Mouse (Mus musculus): ENCODE measurements around the gene Ciao1. TPM values are rescaled to one million over a fixed set of nuclear protein-coding genes. Genes with fewer than 3 reads are reported as not detected.
"Not testable (repeated sequence)": the region's sequence is repeated elsewhere in the genome, so short reads cannot be mapped to it uniquely, and the experiment has no call there.

Gene Ciao1
- polyA plus RNA-seq, 1 experiment: not detected

GRCm38 (mm10) chr2:127210701-127211100, 36.9 kb downstream of the Ciao1 start:
- WGBS: 93% methylated on average over 11 of the region's 11 CpGs
- TF ChIP-seq CTCF (IDR thresholded peaks at IDR 0.05; ENCODE audit: insufficient read depth, low read depth, low read length): no peak
- TF ChIP-seq POLR2A (IDR thresholded peaks at IDR 0.05; ENCODE audit: insufficient read depth, low read depth, low read length): no peak
- Histone ChIP-seq H3K27ac (ENCODE audit: insufficient read depth, low read depth, low read length) (no peak overlapping the region), H3K4me1 (ENCODE audit: control insufficient read depth, insufficient read depth, low read length) (peaks cover 3% of the 10 kb centered on the region; the same call in 1 of the 2 replicates), H3K4me3 (ENCODE audit: insufficient read depth, low read depth, low read length) (no peak overlapping the region)

- H3K4me3 ChIP-seq (ENCODE audit: insufficient read depth, low read depth, low read length): peak overlapping the region; percentile 78
- TF ChIP-seq CTCF (IDR thresholded peaks at IDR 0.05; ENCODE audit: insufficient read depth, low read depth, low read length) (no peak), POLR2A (IDR thresholded peaks at IDR 0.05; ENCODE audit: insufficient read depth, low read depth, low read length) (0 out of 2 replicates have a peak, but pooled peaks have one; percentile 59)
- peaks cover 3% of the 10 kb centered on the region; the same call in 1 of the 2 replicates for H3K4me1 ChIP-seq (ENCODE audit: control insufficient read depth, insufficient read depth, low read length)
- peak overlapping the region; percentile 9; the same call in 1 of the 2 replicates for H3K27ac ChIP-seq (ENCODE audit: insufficient read depth, low read depth, low read length)
- WGBS: 0% methylated on average over 17 of the region's 17 CpGs
Measured at GRCm38 (mm10) chr2:127208452-127208769, 39.2 kb downstream of the Ciao1 start.

- no peak for TF ChIP-seq POLR2A (IDR thresholded peaks at IDR 0.05; ENCODE audit: insufficient read depth, low read depth, low read length)
- TF ChIP-seq CTCF (IDR thresholded peaks at IDR 0.05; ENCODE audit: insufficient read depth, low read depth, low read length): no peak
- 12% methylated on average over 36 of the region's 36 CpGs for WGBS
- peak within 1 kb of the TSS; percentile 78 for H3K4me3 ChIP-seq (ENCODE audit: insufficient read depth, low read depth, low read length)
- peaks cover 3% of the 10 kb centered on the region; the same call in 1 of the 2 replicates for H3K4me1 ChIP-seq (ENCODE audit: control insufficient read depth, insufficient read depth, low read length)
- peak within 1 kb of the TSS; percentile 9; the same call in 1 of the 2 replicates for H3K27ac ChIP-seq (ENCODE audit: insufficient read depth, low read depth, low read length)
Measured at GRCm38 (mm10) chr2:127207547-127208451, 39.8 kb downstream of the Ciao1 start, which contains the start of the genes 1810024B03Rik and Snrnp200. TSS of gene 1810024B03Rik (minus strand) at chr2:127208280. TSS of gene Snrnp200 (plus strand) at chr2:127208386.

GRCm38 (mm10) chr2:127206916-127207315, 40.7 kb downstream of the Ciao1 start:
- peaks cover 3% of the 10 kb centered on the region; the same call in 1 of the 2 replicates for H3K4me1 ChIP-seq (ENCODE audit: control insufficient read depth, insufficient read depth, low read length)
- no peak overlapping the region for H3K4me3 ChIP-seq (ENCODE audit: insufficient read depth, low read depth, low read length)
- TF ChIP-seq POLR2A (IDR thresholded peaks at IDR 0.05; ENCODE audit: insufficient read depth, low read depth, low read length) (no peak), CTCF (IDR thresholded peaks at IDR 0.05; ENCODE audit: insufficient read depth, low read depth, low read length) (no peak)
- no peak overlapping the region for H3K27ac ChIP-seq (ENCODE audit: insufficient read depth, low read depth, low read length)
- WGBS: 95% methylated on average over 2 of the region's 2 CpGs

GRCm38 (mm10) chr2:127205936-127206335, 41.7 kb downstream of the Ciao1 start:
- WGBS: 88% methylated on average over 4 of the region's 4 CpGs
- not testable (repeated sequence) for H3K27ac ChIP-seq (ENCODE audit: insufficient read depth, low read depth, low read length); H3K4me3 ChIP-seq (ENCODE audit: insufficient read depth, low read depth, low read length); H3K4me1 ChIP-seq (ENCODE audit: control insufficient read depth, insufficient read depth, low read length)

- TF ChIP-seq POLR2A (IDR thresholded peaks at IDR 0.05; ENCODE audit: insufficient read depth, low read depth, low read length): no peak
- TF ChIP-seq CTCF (IDR thresholded peaks at IDR 0.05; ENCODE audit: insufficient read depth, low read depth, low read length): no peak
- WGBS: 30% methylated on average over 3 of the region's 3 CpGs
- H3K27ac ChIP-seq (ENCODE audit: insufficient read depth, low read depth, low read length): no peak overlapping the region
Measured at GRCm38 (mm10) chr2:127204932-127205331, 42.7 kb downstream of the Ciao1 start.

More at GRCm38 (mm10) chr2:127204932-127205331, 42.7 kb downstream of the Ciao1 start:
- Histone ChIP-seq H3K4me1 (ENCODE audit: control insufficient read depth, insufficient read depth, low read length) (peaks cover 3% of the 10 kb centered on the region; the same call in 1 of the 2 replicates), H3K4me3 (ENCODE audit: insufficient read depth, low read depth, low read length) (no peak overlapping the region)

Other genes with a start within 250 kb of the Ciao1 start
- gene Ap4e1, start 239.1 kb downstream of the Ciao1 start, polyA plus RNA-seq (2012; ENCODE audit: insufficient read depth, insufficient read length, low replicate concordance, missing spikeins): not detected in 2 replicates
- not detected in 2 replicates for gene Blvra, start 177.2 kb downstream of the Ciao1 start, polyA plus RNA-seq (2012; ENCODE audit: insufficient read depth, insufficient read length, low replicate concordance, missing spikeins)
- gene Ncaph, start 113.9 kb downstream of the Ciao1 start, polyA plus RNA-seq (2012; ENCODE audit: insufficient read depth, insufficient read length, low replicate concordance, missing spikeins): not detected in 2 replicates
- gene Itpripl1, start 104.4 kb downstream of the Ciao1 start, polyA plus RNA-seq (2012; ENCODE audit: insufficient read depth, insufficient read length, low replicate concordance, missing spikeins): not detected in 2 replicates
- gene 1810024B03Rik, start 39.5 kb downstream of the Ciao1 start, polyA plus RNA-seq (2012; ENCODE audit: insufficient read depth, insufficient read length, low replicate concordance, missing spikeins): not detected in 2 replicates
- 192 TPM in 1 of 2 replicates, not detected in the other for gene Snrnp200, start 39.4 kb downstream of the Ciao1 start, polyA plus RNA-seq (2012; ENCODE audit: insufficient read depth, insufficient read length, low replicate concordance, missing spikeins)
- not detected in 2 replicates for gene Tmem127, start 92 bp upstream of the Ciao1 start, polyA plus RNA-seq (2012; ENCODE audit: insufficient read depth, insufficient read length, low replicate concordance, missing spikeins)
- gene Stard7, start 22.4 kb upstream of the Ciao1 start, polyA plus RNA-seq (2012; ENCODE audit: insufficient read depth, insufficient read length, low replicate concordance, missing spikeins): 1,047 TPM in 1 of 2 replicates, not detected in the other
- gene Dusp2, start 88.3 kb upstream of the Ciao1 start, polyA plus RNA-seq (2012; ENCODE audit: insufficient read depth, insufficient read length, low replicate concordance, missing spikeins): not detected in 2 replicates
- not detected in 2 replicates for gene Astl, start 90.8 kb upstream of the Ciao1 start, polyA plus RNA-seq (2012; ENCODE audit: insufficient read depth, insufficient read length, low replicate concordance, missing spikeins)
- gene Adra2b, start 115.4 kb upstream of the Ciao1 start, polyA plus RNA-seq (2012; ENCODE audit: insufficient read depth, insufficient read length, low replicate concordance, missing spikeins): not detected in 2 replicates
- not detected in 2 replicates for gene Gpat2, start 177.4 kb upstream of the Ciao1 start, polyA plus RNA-seq (2012; ENCODE audit: insufficient read depth, insufficient read length, low replicate concordance, missing spikeins)
- gene Fahd2a, start 196.7 kb upstream of the Ciao1 start, polyA plus RNA-seq (2012; ENCODE audit: insufficient read depth, insufficient read length, low replicate concordance, missing spikeins): not detected in 2 replicates